Mouse (Mus musculus) myocyte (in vitro differentiated cells): Measurements from ENCODE around the gene Rffl. TPM values are rescaled to one million over a fixed set of nuclear protein-coding genes. Genes with fewer than 3 reads are reported as not detected.

ENCODE experiments used
- H3K27me3 ChIP-seq: one replicate; pipeline ENCODE4 v1.6.1; 2011; ENCODE audit not compliant: control insufficient read depth, insufficient read depth, insufficient read length
- H3K36me3 ChIP-seq: one replicate; pipeline ENCODE4 v1.6.1; 2011; ENCODE audit not compliant: control insufficient read depth, insufficient read depth
- H3K4me2 ChIP-seq: one replicate; pipeline ENCODE4 v1.6.1; 2011; ENCODE audit warnings: low read depth, control low read depth
- H3K4me3 ChIP-seq: one replicate; pipeline ENCODE4 v1.5.1; 2011; ENCODE audit warnings: mild to moderate bottlenecking, control low read depth, moderate library complexity
- H3K79me2 ChIP-seq: one replicate; pipeline ENCODE4 v1.6.1; 2011; ENCODE audit not compliant: control insufficient read depth, insufficient read depth
- H3ac ChIP-seq: one replicate; pipeline ENCODE4 v1.6.1; 2011; ENCODE audit not compliant: control insufficient read depth, insufficient read length
- CEBPB ChIP-seq: IDR thresholded peaks from 2 replicates; pipeline ENCODE4 v1.6.1; 2011; ENCODE audit warnings: mild to moderate bottlenecking, moderate library complexity; ENCODE audit not compliant: poor library complexity, insufficient read depth, severe bottlenecking
- E2F4 ChIP-seq: IDR thresholded peaks from one replicate; pipeline ENCODE4 v1.6.1; 2011; ENCODE audit warnings: mild to moderate bottlenecking, control low read depth, moderate library complexity; ENCODE audit not compliant: insufficient read depth
- MAX ChIP-seq: IDR thresholded peaks from one replicate; pipeline ENCODE4 v1.6.1; 2011; ENCODE audit warnings: low read depth, mild to moderate bottlenecking, control low read depth
- MYOD1 ChIP-seq, 3 experiments: IDR thresholded peaks; one replicate each; pipeline ENCODE4 v1.6.1; 2011; ENCODE audit warnings: control low read depth in 2 of 3, low read depth in 2 of 3, mild to moderate bottlenecking in 2 of 3, moderate library complexity in 1 of 3; ENCODE audit not compliant: insufficient read length in 2 of 3, control insufficient read depth in 1 of 3
- MYOG ChIP-seq, 3 experiments: IDR thresholded peaks; one replicate each; pipeline ENCODE4 v1.6.1; 2011; ENCODE audit warnings: control low read depth in 2 of 3, low read depth in 2 of 3, mild to moderate bottlenecking in 2 of 3; ENCODE audit not compliant: insufficient read length in 2 of 3, control insufficient read depth in 1 of 3, insufficient read depth in 1 of 3
- POLR2A ChIP-seq: IDR thresholded peaks from one replicate; pipeline ENCODE4 v1.6.1; 2011; ENCODE audit warnings: low read depth, mild to moderate bottlenecking, control low read depth, moderate library complexity; ENCODE audit not compliant: insufficient read length
- POLR2AphosphoS2 ChIP-seq: IDR thresholded peaks from one replicate; pipeline ENCODE4 v1.6.1; 2011; ENCODE audit warnings: low read depth, control low read depth; ENCODE audit not compliant: insufficient read length
- REST ChIP-seq: IDR thresholded peaks from one replicate; pipeline ENCODE4 v1.6.1; 2011; ENCODE audit warnings: mild to moderate bottlenecking, control low read depth, moderate library complexity; ENCODE audit not compliant: insufficient read depth, insufficient read length
- SRF ChIP-seq: IDR thresholded peaks from one replicate; pipeline ENCODE4 v1.6.1; 2011; ENCODE audit warnings: low read depth; ENCODE audit not compliant: control insufficient read depth, insufficient read length
- TCF12 ChIP-seq: IDR thresholded peaks from one replicate; pipeline ENCODE4 v1.6.1; 2011; ENCODE audit warnings: mild to moderate bottlenecking, control low read depth; ENCODE audit not compliant: poor library complexity, insufficient read depth, severe bottlenecking
- TCF3 ChIP-seq: IDR thresholded peaks from one replicate; pipeline ENCODE4 v1.6.1; 2011; ENCODE audit warnings: low read depth, control low read depth; ENCODE audit not compliant: insufficient read length
- USF1 ChIP-seq: IDR thresholded peaks from one replicate; pipeline ENCODE4 v1.6.1; 2011; ENCODE audit warnings: low read depth, mild to moderate bottlenecking, control low read depth, moderate library complexity
- polyA plus RNA-seq: library from polyadenylated mRNA; unstranded; fragments of >200 nt; fragmentation: generic; extraction: Trizol; gene quantifications from one replicate; pipeline ENCODE4 v1.2.1, GENCODE M21; 2012; ENCODE audit warnings: missing spikeins

Rffl gene
- 1.8 TPM for polyA plus RNA-seq

- Histone ChIP-seq H3ac (peak within 1 kb of the TSS; percentile 41), H3K79me2 (no peaks in the 10 kb centered on the region), H3K27me3 (no peaks in the 10 kb centered on the region), H3K4me3 (peak within 1 kb of the TSS; percentile 32), H3K4me2 (peak within 1 kb of the TSS; percentile 87), H3K36me3 (no peaks in the 10 kb centered on the region)
- no peak for TF ChIP-seq TCF3
- peak; percentile 39 for TF ChIP-seq SRF
Measured at GRCm38 (mm10) chr11:82871031-82871446, at the start of gene Rffl. Gene Rffl, minus strand, starts transcription at chr11:82871210.

GRCm38 (mm10) chr11:82920768-82921167, 49.8 kb upstream of the Rffl start:
- Histone ChIP-seq H3K79me2 (no peaks in the 10 kb centered on the region), H3K4me2 (no peak overlapping the region), H3ac (no peak overlapping the region), H3K4me3 (no peak overlapping the region), H3K27me3 (no peaks in the 10 kb centered on the region), H3K36me3 (no peaks in the 10 kb centered on the region)
- TF ChIP-seq POLR2A, result no peak
- TF ChIP-seq MYOG (IDR thresholded peaks at IDR 0.05; ENCODE audit: control insufficient read depth in 1 of 3, insufficient read depth in 1 of 3, insufficient read length in 2 of 3, low read depth in 2 of 3), result no peak
- TF ChIP-seq TCF12, result no peak
- TF ChIP-seq REST, result no peak
- TF ChIP-seq E2F4, result no peak
- no peak for TF ChIP-seq SRF

GRCm38 (mm10) chr11:82914711-82915352, 43.8 kb upstream of the Rffl start:
- no peak for TF ChIP-seq TCF3
- TF ChIP-seq USF1, result no peak
- TF ChIP-seq POLR2AphosphoS2, result no peak
- no peak for TF ChIP-seq REST
- TF ChIP-seq TCF12, result no peak
- no peak for TF ChIP-seq MYOD1 (IDR thresholded peaks at IDR 0.05; ENCODE audit: control insufficient read depth in 1 of 3, insufficient read length in 2 of 3, low read depth in 2 of 3)
- no peak for TF ChIP-seq E2F4
- TF ChIP-seq MYOG (IDR thresholded peaks at IDR 0.05; ENCODE audit: control insufficient read depth in 1 of 3, insufficient read depth in 1 of 3, insufficient read length in 2 of 3, low read depth in 2 of 3), result no peak
- no peak for TF ChIP-seq CEBPB
- no peak for TF ChIP-seq SRF
- TF ChIP-seq POLR2A, result no peak
- no peak for TF ChIP-seq MAX
- Histone ChIP-seq H3K79me2 (no peaks in the 10 kb centered on the region), H3K36me3 (no peaks in the 10 kb centered on the region), H3K4me2 (peak overlapping the region; percentile 76), H3K27me3 (no peaks in the 10 kb centered on the region), H3ac (no peak overlapping the region), H3K4me3 (no peak overlapping the region)

GRCm38 (mm10) chr11:82910679-82911389, 39.8 kb upstream of the Rffl start:
- TF ChIP-seq SRF (peak; percentile 95), USF1 (peak; percentile 53), POLR2AphosphoS2 (peak; percentile 68), E2F4 (no peak), TCF3 (no peak), TCF12 (peak; percentile 86), REST (no peak), CEBPB (no peak), MAX (no peak), POLR2A (peak; percentile 80), MYOD1 (IDR thresholded peaks at IDR 0.05; ENCODE audit: control insufficient read depth in 1 of 3, insufficient read length in 2 of 3, low read depth in 2 of 3) (peak; percentile 66 to 88 (median 87)), MYOG (IDR thresholded peaks at IDR 0.05; ENCODE audit: control insufficient read depth in 1 of 3, insufficient read depth in 1 of 3, insufficient read length in 2 of 3, low read depth in 2 of 3) (peak; percentile 77 to 92 (median 85))
- peaks cover 11% of the 10 kb centered on the region for H3K79me2 ChIP-seq
- no peak overlapping the region for H3ac ChIP-seq
- H3K4me3 ChIP-seq, result peak overlapping the region; percentile 31
- H3K36me3 ChIP-seq, result no peaks in the 10 kb centered on the region
- peak overlapping the region; percentile 69 for H3K4me2 ChIP-seq
- H3K27me3 ChIP-seq, result no peaks in the 10 kb centered on the region

- H3K79me2 ChIP-seq, result peaks cover 11% of the 10 kb centered on the region
- peak within 1 kb of the TSS; percentile 31 for H3K4me3 ChIP-seq
- peak within 1 kb of the TSS; percentile 69 for H3K4me2 ChIP-seq
- H3K36me3 ChIP-seq, result no peaks in the 10 kb centered on the region
- TF ChIP-seq MYOD1 (IDR thresholded peaks at IDR 0.05; ENCODE audit: control insufficient read depth in 1 of 3, insufficient read length in 2 of 3, low read depth in 2 of 3) (no peak), USF1 (no peak), E2F4 (no peak), MAX (no peak), TCF12 (no peak), CEBPB (no peak), POLR2AphosphoS2 (no peak), SRF (no peak)
- no peak within 1 kb of the TSS for H3ac ChIP-seq
- no peaks in the 10 kb centered on the region for H3K27me3 ChIP-seq
Measured at GRCm38 (mm10) chr11:82910250-82910649, 39.2 kb upstream of the Rffl start, which contains the start of gene Unc45b. Gene Unc45b, plus strand, starts transcription at chr11:82910550.
